Mouse (Mus musculus) ES-E14 (cell line): ENCODE measurements around the gene Akt1s1. TPM values are rescaled to one million over a fixed set of nuclear protein-coding genes. Genes with fewer than 3 reads are reported as not detected.

Experiments used
- DNase-seq: peaks from one replicate; pipeline ENCODE4 v3.0.0-alpha.2; 2013; ENCODE audit warnings: low read depth, low spot score
- H3K27ac ChIP-seq: 2 replicates; pipeline ENCODE4 v1.5.1; 2012; ENCODE audit warnings: low read depth, mild to moderate bottlenecking, low read length, moderate library complexity, mixed read lengths; ENCODE audit not compliant: poor library complexity, insufficient read depth, severe bottlenecking
- H3K36me3 ChIP-seq: 2 replicates; pipeline ENCODE4 v1.6.1; 2012; ENCODE audit warnings: mild to moderate bottlenecking, low read length, moderate library complexity, mixed read lengths; ENCODE audit not compliant: control insufficient read depth, poor library complexity, insufficient read depth, severe bottlenecking
- H3K4me1 ChIP-seq, 2 experiments: fragments of 150-350 bp in 1 of 2; sonication (generic) in 1 of 2; 2 replicates each; pipeline ENCODE4 v1.6.1; 2012; ENCODE audit warnings: low read length in 2 of 2, mild to moderate bottlenecking in 1 of 2, mixed read lengths in 1 of 2; ENCODE audit not compliant: control insufficient read depth in 2 of 2, insufficient read depth in 2 of 2, poor library complexity in 1 of 2
- H3K4me3 ChIP-seq, 2 experiments: fragments of 150-350 bp in 1 of 2; sonication (generic) in 1 of 2; 2 replicates each; pipeline ENCODE4 v1.5.1; 2012; ENCODE audit warnings: low read length in 2 of 2, low read depth in 1 of 2, mild to moderate bottlenecking in 1 of 2, mixed read lengths in 1 of 2; ENCODE audit not compliant: insufficient read depth in 1 of 2, poor library complexity in 1 of 2, severe bottlenecking in 1 of 2
- H3K9ac ChIP-seq: 2 replicates; pipeline ENCODE4 v1.6.1; 2012; ENCODE audit warnings: low read depth, mild to moderate bottlenecking, low read length, mixed read lengths; ENCODE audit not compliant: poor library complexity, insufficient read depth, severe bottlenecking
- H3K9me3 ChIP-seq: fragments of 150-350 bp; sonication (generic); 2 replicates; pipeline ENCODE4 v1.6.1; 2012; ENCODE audit warnings: low read depth, mild to moderate bottlenecking, low read length; ENCODE audit not compliant: control insufficient read depth, insufficient read depth
- CHD2 ChIP-seq: IDR thresholded peaks from 2 replicates; pipeline ENCODE4 v1.6.1; 2014; ENCODE audit warnings: mild to moderate bottlenecking, low read depth, low read length, inconsistent platforms
- HCFC1 ChIP-seq: IDR thresholded peaks from 2 replicates; pipeline ENCODE4 v1.6.1; 2012; ENCODE audit warnings: low read length, inconsistent platforms, borderline replicate concordance; ENCODE audit not compliant: insufficient read depth
- MAFK ChIP-seq: IDR thresholded peaks from 2 replicates; pipeline ENCODE4 v1.6.1; 2014; ENCODE audit warnings: mild to moderate bottlenecking, low read depth, low read length, inconsistent platforms; ENCODE audit not compliant: insufficient read depth
- ZC3H11A ChIP-seq: IDR thresholded peaks from 2 replicates; pipeline ENCODE4 v1.6.1; 2012; ENCODE audit warnings: low read depth, mild to moderate bottlenecking, inconsistent platforms, low read length, borderline replicate concordance
- ZNF384 ChIP-seq: IDR thresholded peaks from 2 replicates; pipeline ENCODE4 v1.6.1; 2012; ENCODE audit warnings: low read depth, low read length, inconsistent platforms
- in situ Hi-C, 2 experiments: fragments of 600-800 bp; cut with MboI; formaldehyde crosslinking; loops; one replicate each; pipeline ENCODE4 v1.15.1; 2025; ENCODE audit warnings: low sequenced_read_pairs in 2 of 2, inconsistent platforms in 1 of 2; ENCODE audit not compliant: unreplicated experiment in 2 of 2
- total RNA-seq: library from RNA; depleted of rRNA; stranded (reverse); fragments of 300-350 nt; gene quantifications from 2 replicates; pipeline ENCODE4 v1.2.3, GENCODE M21; 2012

Gene Akt1s1
- total RNA-seq, 1 experiment = 33.8 TPM

- H3K4me1 ChIP-seq = peaks cover 0 to 13% of the 10 kb centered on the region in 2 experiments; a peak in 1 of 4 replicates
- H3K9me3 ChIP-seq = no peaks in the 10 kb centered on the region
- peaks cover 38% of the 10 kb centered on the region for H3K36me3 ChIP-seq
- in situ Hi-C loops = no loop called here
- H3K27ac ChIP-seq = no peak overlapping the region
- no peak overlapping the region for H3K9ac ChIP-seq
- H3K4me3 ChIP-seq = no peak overlapping the region
- no peak for DNase-seq
- TF ChIP-seq MAFK (no peak), ZC3H11A (no peak), HCFC1 (no peak), CHD2 (no peak), ZNF384 (no peak)
Measured at GRCm38 (mm10) chr7:44890180-44890579, 41.4 kb downstream of the Akt1s1 start.

- in situ Hi-C loops = no loop called here
- no peak overlapping the region for H3K27ac ChIP-seq
- peak overlapping the region; percentile 10; the same call in 1 of the 2 replicates for H3K9ac ChIP-seq
- peaks cover 34% of the 10 kb centered on the region for H3K36me3 ChIP-seq
- H3K9me3 ChIP-seq = no peaks in the 10 kb centered on the region
- no peak for DNase-seq
- H3K4me3 ChIP-seq = no peak overlapping the region
- TF ChIP-seq ZNF384 (no peak), CHD2 (no peak), MAFK (no peak), ZC3H11A (no peak), HCFC1 (no peak)
- H3K4me1 ChIP-seq = peaks cover 0 to 12% of the 10 kb centered on the region in 2 experiments; a peak in 1 of 4 replicates
Measured at GRCm38 (mm10) chr7:44890737-44891136, 41.9 kb downstream of the Akt1s1 start.

- no peak for DNase-seq
- Histone ChIP-seq H3K36me3 (peaks cover 28% of the 10 kb centered on the region), H3K4me3 (peak overlapping the region; percentile 83 to 98), H3K27ac (0 out of 2 replicates have a peak overlapping the region, but pooled peaks have one; percentile 61), H3K9ac (peak overlapping the region; percentile 90), H3K4me1 (peaks cover 0 to 6% of the 10 kb centered on the region in 2 experiments; a peak in 1 of 4 replicates), H3K9me3 (no peaks in the 10 kb centered on the region)
- no peak for TF ChIP-seq HCFC1
- no peak for TF ChIP-seq ZC3H11A
- no peak for TF ChIP-seq MAFK
- no peak for TF ChIP-seq CHD2
- no peak for TF ChIP-seq ZNF384
- in situ Hi-C loops = no loop called here
Measured at GRCm38 (mm10) chr7:44891611-44892010, 42.8 kb downstream of the Akt1s1 start.

GRCm38 (mm10) chr7:44892276-44892921, 43.6 kb downstream of the Akt1s1 start, which contains the start of gene Med25:
Gene Med25, minus strand, starts transcription at chr7:44892712.
- in situ Hi-C loops = no loop called here
- Histone ChIP-seq H3K4me1 (peaks cover 0 to 10% of the 10 kb centered on the region in 2 experiments; a peak in 1 of 4 replicates), H3K9ac (peak within 1 kb of the TSS; percentile 90), H3K36me3 (peaks cover 22% of the 10 kb centered on the region), H3K9me3 (no peaks in the 10 kb centered on the region), H3K4me3 (peak within 1 kb of the TSS; percentile 83 to 98), H3K27ac (peak within 1 kb of the TSS; percentile 92)
- TF ChIP-seq MAFK (no peak), HCFC1 (peak; percentile 91), CHD2 (no peak)
- DNase-seq = peak; percentile 82

- Histone ChIP-seq H3K9ac (no peak overlapping the region), H3K27ac (no peak overlapping the region), H3K4me1 (peaks cover 0 to 12% of the 10 kb centered on the region in 2 experiments; a peak in 1 of 4 replicates), H3K36me3 (peaks cover 20% of the 10 kb centered on the region), H3K4me3 (no peak overlapping the region), H3K9me3 (no peaks in the 10 kb centered on the region)
- TF ChIP-seq MAFK = no peak
- TF ChIP-seq HCFC1 = no peak
- TF ChIP-seq CHD2 = no peak
- no peak for TF ChIP-seq ZNF384
- TF ChIP-seq ZC3H11A = no peak
- in situ Hi-C loops = no loop called here
- DNase-seq = no peak
Measured at GRCm38 (mm10) chr7:44893197-44893596, 44.4 kb downstream of the Akt1s1 start.
